Mouse (Mus musculus): ENCODE data around the gene Scaf11. TPM values are rescaled to one million over a fixed set of nuclear protein-coding genes. Genes with fewer than 3 reads are reported as not detected.
A peak's percentile ranks its signal among the peaks of the same experiment; 100 is the strongest.
"Not testable (repeated sequence)": the region's sequence is repeated elsewhere in the genome, so short reads cannot be mapped to it uniquely, and the experiment has no call there.

Scaf11 gene
- total RNA-seq, 2 experiments from 2014 or later: 48.9 to 50.6 TPM

DNA sequence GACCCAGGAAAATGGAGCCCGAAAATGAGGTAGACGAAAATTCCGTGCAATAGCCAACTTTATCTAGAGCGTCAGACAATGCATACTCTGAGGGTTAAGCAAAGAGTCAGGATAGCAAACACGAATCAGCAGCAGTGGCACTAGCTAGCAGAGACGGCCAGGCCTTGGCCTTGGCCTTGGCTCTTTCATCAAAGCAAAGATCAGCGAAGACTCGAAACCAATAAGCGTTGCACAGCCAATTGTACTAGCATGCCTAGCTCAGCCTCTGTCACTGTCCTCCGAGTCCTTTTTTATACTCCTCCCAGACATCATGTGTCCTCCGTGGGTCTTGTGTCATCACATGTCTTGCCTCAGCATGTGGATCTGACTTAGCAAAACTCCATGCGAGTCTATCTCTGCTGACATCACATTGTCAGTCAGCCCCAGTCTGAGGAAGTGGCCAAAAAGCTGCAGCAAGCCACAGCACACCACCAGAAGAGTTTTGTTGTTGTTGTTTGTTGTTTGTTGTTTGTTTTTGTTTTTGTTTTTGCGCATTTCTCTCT lies 5.8 kb upstream of the Scaf11 start:
- no peak for DNase-seq
- intact Hi-C loops (cut with DNase I): no loop called here

DNA sequence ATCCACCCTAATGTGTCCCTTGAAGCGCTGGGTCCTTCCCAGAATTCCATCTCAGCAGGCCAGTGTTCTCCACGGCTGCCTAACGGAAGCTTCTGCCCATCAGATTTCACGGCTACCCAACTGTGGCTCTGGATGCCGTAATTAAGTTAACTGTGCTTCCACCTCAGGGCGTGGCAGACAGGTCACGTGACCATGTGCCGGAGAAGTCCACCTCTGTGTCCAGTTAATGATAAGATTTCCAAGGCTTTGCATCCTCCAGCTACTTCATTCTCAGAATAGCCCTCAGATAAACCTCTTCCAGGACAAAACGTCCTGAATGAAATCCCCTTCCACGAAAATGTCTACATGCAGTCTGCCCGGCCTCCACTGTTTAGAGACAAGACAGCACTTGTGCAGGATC lies 4.4 kb upstream of the Scaf11 start:
- intact Hi-C loops (cut with DNase I): no loop called here

DNA sequence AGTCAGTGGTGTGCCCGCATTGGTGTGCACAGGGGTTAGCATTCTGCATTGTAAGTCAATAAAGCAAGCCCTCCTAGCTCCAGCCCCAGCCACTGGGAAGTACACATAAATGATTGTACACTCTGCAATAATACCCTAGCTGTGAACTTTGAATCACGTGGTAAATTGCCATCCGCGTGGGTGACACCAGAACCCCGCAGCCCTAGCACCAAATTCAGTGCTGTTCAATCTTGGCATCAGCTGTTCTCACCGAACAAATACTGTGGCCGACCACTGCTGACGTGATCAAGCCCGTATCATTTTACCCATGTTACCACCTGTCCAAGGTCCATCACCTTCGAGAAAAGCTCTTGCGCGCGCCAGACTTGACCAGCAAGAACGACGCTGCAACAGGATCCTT lies 3.2 kb upstream of the Scaf11 start:
- intact Hi-C loops (cut with DNase I): no loop called here

More for the DNA sequence above, 4.4 kb upstream of the Scaf11 start:
- DNase-seq: no peak

DNA sequence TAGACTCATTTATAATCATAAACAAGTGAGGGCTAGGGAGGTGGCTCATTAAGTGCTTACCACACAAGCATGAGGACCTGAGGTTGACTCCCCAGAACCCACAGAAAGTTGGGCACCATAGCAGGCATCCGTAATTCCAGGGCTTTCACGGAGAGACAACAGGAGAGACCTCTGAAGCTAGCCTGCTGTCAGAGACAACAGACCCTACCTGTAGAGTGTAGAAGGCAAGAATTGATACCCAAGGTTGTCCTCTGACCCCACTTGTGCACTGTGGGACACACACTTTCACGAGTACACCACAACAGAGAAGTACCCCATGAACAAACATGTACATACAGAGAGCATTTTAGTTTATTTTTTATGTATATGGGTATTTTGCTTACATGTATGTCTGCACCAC lies 2.0 kb upstream of the Scaf11 start:
- intact Hi-C loops (cut with DNase I): no loop called here
- DNase-seq: no peak

More for the DNA sequence above, 3.2 kb upstream of the Scaf11 start:
- no peak for DNase-seq

DNA sequence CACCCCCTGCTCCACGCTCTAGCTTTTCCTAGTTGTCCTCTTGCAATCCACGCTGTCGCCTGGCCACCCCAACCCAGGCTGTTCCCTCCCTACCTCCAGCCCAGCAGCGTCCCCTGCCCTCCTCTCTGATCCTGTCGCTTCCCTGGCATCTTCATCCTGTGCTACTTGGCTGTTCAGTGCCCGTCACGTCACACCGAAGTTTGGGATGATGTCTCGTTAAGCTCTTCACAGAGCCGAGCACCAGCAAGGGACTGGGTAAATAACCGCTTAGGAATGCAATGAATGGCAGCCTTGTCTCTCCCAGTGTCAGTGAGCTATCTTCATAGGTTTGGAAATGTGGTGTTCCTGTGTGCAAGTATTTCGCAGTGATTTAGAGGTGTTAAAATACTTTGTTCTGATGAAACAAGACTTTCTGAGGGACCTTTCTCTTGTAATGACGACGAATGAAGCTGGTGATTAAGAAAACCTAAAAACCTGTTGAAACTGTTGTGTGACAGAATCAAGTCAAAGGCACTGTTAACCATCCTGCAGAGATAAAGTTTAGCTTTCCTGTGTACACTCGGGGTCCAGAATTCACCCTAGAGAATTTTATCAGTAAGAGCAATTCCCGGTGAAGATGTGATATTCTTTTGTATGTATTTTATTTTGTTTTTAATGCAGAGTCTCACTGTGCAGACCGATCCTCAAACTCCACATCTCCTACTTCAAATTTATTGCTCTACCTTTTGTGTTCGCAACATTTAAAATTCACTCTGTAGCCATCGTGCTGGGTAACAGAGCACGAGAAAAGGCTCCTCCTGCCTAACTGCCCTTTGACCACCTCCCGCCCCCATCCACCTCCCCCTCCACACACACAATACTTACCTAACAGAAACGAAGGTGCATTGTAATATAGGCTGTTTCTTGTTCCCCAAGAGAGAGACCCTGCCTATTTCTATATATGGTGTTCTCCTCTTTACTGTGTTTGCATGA lies 1.2 kb upstream of the Scaf11 start:
- DNase-seq: no peak

DNA sequence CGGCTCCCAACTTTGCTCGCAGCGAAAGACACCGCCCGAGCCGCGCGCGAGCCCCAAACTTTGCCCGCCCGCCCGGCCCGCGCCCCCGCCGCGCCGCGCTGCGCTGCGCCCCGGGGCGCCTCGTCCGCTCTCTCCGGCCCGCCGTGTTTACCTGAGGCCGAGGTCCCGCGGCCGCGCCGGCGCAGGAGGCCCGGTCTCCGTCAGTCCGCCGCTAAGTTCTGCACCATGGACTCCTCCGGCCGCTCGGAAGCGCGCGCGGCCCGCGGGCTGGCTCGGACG lies 253 bp downstream of the Scaf11 start:
- intact Hi-C loops (cut with DNase I): no loop called here
- DNase-seq: no peak

More for the DNA sequence above, 1.2 kb upstream of the Scaf11 start:
- intact Hi-C loops (cut with DNase I): no loop called here

DNA sequence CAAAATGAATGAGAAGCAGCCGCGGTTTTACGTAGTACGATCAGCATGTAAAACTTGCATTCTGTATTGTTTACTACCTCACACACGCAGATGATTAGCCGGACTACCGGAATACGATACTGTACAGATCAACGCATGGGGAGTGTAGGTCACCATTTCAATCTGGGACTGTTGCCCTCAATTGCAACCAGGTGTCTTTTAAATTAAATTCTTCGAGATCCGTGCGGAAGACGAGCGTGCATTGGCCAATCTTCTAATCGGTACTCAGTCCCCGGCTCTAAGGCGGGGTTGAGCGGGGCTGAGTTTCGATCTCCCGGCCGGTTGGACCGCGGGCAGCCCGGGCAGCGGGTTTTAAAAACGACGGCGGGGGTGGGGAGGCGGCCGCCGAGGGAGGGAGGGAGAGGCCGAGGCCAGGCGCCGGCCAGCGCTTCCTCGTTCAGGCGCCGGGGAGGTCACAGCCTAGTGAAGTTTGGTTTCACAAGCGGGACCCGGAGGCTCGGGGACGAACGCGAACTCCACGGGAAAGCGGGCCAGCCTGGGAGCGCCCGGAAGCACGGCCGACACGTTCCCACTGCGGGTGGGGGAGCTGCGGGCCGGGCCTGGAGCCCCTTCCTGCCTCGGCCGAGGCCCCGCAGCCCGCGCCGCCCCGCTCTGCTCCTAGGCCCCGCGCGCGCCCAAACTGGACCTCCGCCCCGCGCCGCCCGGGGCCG lies 747 bp downstream of the Scaf11 start:
- intact Hi-C loops (cut with DNase I): no loop called here
- peak; percentile 53 for DNase-seq

DNA sequence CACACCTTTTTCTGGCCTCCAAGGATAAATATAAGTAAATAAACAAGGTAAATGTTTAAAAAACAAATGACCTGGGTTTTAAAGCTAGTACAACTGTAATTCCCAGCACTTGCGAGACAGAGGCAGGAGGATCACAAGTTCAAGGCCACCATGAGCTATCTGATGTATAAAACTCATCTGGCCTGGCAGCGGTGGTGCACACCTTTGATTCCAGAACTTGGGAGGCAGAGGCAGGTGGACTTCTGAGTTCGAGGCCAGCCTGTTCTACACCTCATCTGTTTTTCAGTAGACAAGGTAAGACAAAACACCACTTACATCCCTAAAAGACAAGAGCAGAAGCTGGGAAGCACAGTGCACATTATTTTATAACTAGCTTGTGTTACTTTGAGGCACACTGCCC lies 2.4 kb downstream of the Scaf11 start:
- intact Hi-C loops (cut with DNase I): no loop called here
- DNase-seq: no peak

DNA sequence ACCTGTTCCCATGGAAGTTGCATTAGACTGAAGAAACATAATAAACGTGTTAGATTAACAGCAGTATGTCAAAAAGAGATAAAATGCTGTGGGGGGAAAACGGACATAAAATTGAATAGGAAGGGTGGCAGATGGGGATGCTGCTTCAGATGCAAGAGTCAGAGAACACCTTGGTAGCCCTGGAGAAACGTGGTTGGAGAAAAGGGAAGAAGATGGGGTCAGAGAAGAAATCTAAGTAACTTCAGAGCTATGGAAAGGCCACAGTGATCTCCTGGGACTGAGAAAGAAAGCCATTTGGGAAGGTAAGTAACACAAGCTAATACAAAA lies 3.3 kb downstream of the Scaf11 start:
- DNase-seq: no peak
- intact Hi-C loops (cut with DNase I): no loop called here

DNA sequence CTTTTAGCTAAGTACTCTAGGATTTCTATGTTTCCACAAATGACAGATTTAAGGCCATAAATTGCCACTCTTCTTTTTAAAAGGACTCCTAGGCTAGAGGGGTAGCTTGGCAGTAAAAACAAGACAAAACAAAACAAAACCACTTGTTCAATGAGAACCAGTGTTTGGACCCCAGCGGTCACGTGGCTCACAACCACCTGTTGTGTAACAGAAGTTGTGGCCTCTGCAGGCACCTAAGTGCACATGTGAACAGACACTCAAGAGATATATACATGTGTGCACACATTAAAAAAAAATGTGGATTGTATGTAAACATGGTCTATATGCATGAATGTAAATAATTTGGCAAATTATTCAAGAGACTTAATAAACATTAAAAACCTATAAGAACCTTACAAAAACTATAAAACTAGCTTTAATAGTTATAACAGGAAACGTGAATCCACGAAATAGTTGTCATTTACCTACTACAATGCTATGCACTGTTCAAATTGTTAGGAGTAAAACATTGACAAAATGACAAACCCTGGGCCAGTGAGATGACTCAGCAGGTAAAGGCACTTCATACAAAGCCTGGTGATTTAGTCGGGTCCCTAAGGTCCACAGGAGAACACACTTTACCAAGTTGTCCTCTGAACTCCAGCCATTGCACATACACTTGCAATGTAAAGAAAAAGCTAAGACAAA lies 3.8 kb downstream of the Scaf11 start:
- intact Hi-C loops (cut with DNase I): no loop called here
- DNase-seq: no peak

DNA sequence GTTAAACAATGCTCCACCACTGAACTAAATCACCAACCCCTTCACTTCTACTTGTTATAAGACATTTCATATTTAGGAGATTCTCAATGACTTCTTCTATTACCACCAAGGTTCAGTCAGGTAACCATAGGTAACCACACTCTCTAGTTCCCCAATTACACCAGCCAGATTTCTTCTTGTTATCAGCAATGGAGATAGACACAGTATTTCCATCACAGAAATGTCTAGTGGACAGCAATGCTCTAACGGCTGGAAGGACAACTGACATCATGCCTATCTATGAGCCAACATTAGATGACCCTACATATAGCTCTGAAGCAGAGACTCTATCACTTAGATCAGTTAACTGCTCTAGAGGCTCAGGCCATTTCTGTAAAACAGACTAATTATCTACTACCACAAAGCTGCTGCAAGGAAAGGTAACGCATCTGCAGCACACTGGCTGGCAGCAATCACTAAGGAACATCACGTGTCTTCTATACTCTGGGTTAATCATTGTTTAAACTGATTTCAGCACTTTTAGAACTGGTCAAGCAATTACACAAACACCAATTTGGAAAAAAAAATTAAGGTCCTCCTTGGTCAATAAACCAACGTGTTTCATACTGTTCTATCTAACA lies 4.9 kb downstream of the Scaf11 start:
- DNase-seq: no peak
- intact Hi-C loops (cut with DNase I): no loop called here

DNA sequence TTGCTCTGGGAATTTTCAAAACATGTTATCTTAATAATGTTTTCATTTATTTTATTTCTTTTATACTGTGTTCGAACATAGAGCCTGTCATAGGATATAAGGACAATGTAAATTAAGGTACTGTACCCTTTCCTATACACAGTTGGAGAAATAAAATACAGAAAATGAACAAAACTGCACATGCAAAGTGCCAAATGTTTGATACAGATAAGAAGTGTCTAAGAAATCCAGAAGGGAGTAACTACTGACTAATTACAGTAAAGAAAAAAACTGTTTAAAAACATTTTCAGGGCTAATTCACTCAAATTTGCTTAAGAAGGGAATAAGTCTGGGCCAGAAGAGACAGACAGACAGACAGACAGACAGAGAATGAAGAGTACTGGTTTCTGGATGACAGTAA lies 7.3 kb downstream of the Scaf11 start:
- DNase-seq: no peak
- intact Hi-C loops (cut with DNase I): no loop called here

DNA sequence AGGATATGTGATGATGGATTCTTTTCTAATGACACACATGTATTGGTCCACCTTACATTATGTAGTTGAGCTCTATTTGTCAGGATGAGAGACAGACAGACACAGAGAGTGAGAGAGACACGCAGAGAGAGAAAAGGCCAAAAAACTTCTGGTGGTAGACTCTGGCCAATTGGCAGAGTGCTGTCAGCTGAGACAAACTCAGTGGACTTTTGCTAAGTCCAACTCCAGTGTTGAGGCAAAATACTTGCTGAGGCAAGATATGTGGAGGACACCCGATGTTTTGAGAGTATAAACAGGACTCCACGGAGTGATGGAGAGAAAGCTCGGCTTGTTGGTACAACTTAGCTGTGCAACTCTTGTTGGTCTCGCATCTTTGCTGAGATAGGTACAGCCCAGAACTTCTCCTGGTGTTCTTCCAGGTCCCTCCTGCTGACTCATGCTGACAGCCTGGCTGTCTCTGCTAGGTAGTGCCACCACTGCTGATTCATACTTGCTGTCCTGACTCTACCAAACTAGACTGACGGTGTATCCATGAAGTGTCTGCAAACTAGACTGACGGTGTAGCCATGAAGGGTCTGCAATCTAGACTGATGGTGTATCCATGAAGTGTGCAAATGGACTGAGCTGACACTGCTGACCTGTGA lies 11.9 kb downstream of the Scaf11 start:
- no peak for DNase-seq
- intact Hi-C loops (cut with DNase I): no loop called here

DNA sequence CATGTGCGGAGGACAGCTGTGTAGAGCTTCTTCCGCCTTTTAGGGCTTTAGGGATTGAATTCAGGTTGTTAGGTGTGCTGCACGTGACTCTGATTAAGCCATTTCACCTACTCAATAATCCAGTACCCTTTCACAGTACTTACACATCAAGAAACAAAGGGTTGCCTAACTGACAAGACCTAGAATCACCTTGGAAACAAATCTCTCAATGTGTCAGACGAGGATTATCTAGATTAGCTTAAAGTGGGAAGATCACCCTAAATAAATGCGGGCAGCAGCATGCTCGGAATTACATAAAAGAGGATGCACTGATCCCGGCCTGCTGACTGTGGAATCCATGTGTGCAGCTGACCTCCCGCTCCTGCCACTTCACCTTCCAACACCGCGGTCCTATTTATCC lies 13.9 kb downstream of the Scaf11 start:
- intact Hi-C loops (cut with DNase I): no loop called here
- no peak for DNase-seq

DNA sequence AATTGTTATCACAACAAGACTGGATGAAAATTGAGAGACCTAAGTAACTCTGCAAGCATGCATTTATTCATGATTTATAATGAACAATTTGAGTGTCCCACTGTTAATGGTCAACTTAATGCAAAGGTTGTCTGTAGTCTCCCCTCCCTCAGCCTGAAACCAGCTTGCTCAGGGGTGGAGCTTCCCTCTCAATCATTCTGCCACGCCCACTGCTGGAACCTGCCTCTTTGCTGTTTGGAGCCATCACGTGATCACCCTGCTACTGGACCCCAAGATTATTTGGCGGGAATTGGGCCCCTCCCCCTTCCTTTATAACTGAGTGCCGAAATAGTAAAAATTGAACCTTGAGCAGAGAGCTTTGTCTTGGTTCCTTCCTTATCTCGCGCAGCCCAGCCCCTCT lies 19.2 kb downstream of the Scaf11 start:
- DNase-seq; intact Hi-C loops (cut with DNase I): not testable (repeated sequence)

DNA sequence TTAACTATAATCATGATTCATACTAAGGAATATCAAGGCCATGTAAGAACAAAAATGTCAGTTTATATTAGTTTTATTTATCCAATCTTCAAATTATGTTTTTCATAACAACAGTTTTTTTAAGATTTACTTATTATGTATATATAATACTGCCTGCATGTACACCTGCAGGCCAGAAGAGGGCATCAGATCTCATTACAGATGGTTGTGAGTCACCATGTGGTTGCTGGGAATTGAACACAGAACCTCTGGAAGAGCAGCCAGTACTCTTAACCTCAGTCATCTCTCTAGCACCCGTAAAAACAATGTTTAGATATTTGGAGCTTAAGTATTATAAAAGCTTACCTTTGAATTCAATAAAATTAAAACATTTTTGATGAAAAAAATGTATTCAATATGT lies 26.4 kb downstream of the Scaf11 start:
- intact Hi-C loops (cut with DNase I): no loop called here
- DNase-seq: no peak

DNA sequence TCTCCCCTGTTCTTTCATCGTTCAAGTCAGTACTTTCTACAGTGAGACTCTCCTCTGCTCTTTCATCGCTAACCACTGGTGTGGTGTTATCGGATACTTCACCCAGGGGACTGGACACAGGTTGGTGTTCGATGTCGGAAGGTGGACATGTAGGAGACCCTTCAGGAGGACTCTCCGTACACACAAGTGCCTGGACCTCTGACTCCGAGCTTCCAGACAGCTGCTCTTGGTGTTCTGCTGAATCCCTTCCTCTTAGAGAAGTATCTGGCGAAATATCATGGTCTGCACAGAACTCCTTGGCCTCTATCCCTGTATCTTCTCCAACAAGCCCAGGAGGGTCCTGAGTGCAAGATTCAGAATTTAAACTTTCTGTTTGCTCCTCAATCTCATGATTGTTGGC lies 40.7 kb downstream of the Scaf11 start:
- intact Hi-C loops (cut with DNase I): no loop called here
- no peak for DNase-seq

DNA sequence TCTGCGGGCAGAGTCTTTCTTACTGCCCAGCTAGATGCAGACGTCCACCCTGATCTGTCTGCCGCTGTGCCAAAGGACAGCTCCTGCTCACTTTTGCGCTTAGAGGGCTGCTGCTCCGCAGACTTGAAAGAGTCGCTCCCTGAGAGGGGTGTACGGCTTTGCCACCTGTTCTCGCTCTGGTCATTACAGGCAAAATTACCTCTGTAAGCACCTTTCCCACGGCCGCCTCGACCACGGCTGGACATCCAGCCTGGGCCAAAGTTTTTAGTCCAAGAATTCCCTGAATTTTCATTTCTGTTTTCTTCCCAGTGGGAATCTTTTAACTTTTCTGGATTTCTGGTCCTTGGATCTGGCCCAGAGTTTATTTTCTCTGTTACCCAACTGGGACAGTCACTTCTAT lies 42.5 kb downstream of the Scaf11 start:
- intact Hi-C loops (cut with DNase I): no loop called here
- no peak for DNase-seq

DNA sequence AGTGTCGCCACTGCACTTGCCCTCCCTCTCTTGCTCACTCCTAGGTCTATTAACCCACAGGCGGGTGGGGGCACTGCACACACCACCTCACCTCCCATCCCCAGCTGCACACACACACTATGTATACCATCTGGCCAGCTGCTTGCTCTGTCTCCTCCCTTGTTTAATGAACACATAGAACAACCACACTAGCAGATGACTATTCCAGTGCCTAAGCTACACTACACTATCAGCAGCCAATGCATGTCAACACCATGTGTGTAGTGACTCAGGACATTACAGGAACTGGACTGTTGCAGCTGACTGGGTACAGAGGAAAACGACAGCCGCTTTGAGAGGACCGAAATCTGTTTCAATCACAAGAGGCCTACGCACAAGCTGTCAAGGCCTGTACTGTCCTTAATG lies 51.9 kb downstream of the Scaf11 start:
- intact Hi-C loops (cut with DNase I): no loop called here
- no peak for DNase-seq

DNA sequence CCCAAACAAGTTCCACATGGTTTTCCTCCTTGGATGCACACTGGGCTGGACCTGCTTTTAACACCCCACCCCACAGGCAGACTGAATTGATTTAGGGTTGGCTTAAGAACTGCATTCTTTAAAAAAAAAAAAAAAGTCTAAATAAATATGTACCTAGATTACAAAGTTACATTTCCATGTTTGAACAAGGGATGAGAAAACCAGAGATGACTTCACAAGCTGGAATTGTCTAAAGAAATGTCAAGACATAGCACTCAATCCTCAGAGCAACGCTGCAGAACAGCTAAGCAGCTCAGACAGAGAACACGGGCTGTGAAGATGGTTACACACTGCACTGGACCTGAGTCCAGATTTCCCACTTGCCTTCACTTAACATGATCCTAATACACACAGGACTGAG lies 53.5 kb downstream of the Scaf11 start:
- intact Hi-C loops (cut with DNase I): no loop called here

DNA sequence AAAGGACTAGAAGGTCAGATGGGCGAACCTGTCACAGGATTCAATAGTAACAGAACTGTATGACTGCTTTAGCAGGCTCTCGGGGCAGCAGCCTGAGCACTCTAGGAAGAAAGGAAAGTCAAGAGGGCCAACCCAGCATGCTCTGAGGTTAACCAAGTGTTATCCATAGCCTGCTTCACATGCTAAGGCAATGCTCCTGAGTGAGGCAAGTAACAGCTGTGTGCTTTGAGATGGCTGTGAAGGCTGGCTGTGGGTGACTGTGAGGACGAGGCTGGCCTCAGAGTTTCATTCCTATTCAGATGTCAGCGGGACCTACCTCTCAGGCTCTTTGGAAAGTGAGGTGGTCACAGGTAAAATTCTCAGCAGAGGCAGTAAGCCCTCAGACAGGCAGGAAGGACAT lies 54.4 kb downstream of the Scaf11 start:
- DNase-seq: no peak
- intact Hi-C loops (cut with DNase I): no loop called here

More for the DNA sequence above, 53.5 kb downstream of the Scaf11 start:
- DNase-seq: no peak
